Mouse (Mus musculus) gastrocnemius, adult 2 months (tissue): ENCODE measurements around the gene Cyyr1. TPM values are rescaled to one million over a fixed set of nuclear protein-coding genes. Genes with fewer than 3 reads are reported as not detected.
A peak's percentile ranks its signal among the peaks of the same experiment; 100 is the strongest.
"Not testable (repeated sequence)": the region's sequence is repeated elsewhere in the genome, so short reads cannot be mapped to it uniquely, and the experiment has no call there.

Experiments
- DNase-seq: peaks from one replicate; pipeline ENCODE4 v3.0.0; 2022
- H3K27ac ChIP-seq: fragments of 200-600 bp; 2 replicates; pipeline ENCODE4 v1.8.1; 2022; ENCODE audit warnings: mild to moderate bottlenecking
- H3K4me3 ChIP-seq: fragments of 200-600 bp; 2 replicates; pipeline ENCODE4 v1.8.1; 2022; ENCODE audit warnings: mild to moderate bottlenecking, moderate library complexity
- CTCF ChIP-seq: fragments of 200-600 bp; IDR thresholded peaks from 2 replicates; pipeline ENCODE4 v1.8.1; 2022; ENCODE audit warnings: antibody characterized with exemption, mild to moderate bottlenecking, moderate library complexity
- intact Hi-C: fragments of 180-260 bp; cut with DNase I; formaldehyde crosslinking; loops from one replicate; pipeline ENCODE4 v1.15.1; 2025
- long read RNA-seq, 2 experiments: library from polyadenylated mRNA; stranded (forward); transcript quantifications; one replicate each; pipeline ENCODE4 v2.0.0; 2021
- total RNA-seq, 2 experiments: library from RNA; stranded (reverse); gene quantifications; 2 replicates each; pipeline ENCODE4 v1.2.3; 2021

Gene Cyyr1
- total RNA-seq = 10 to 100 TPM; 10.2 to 15.4 TPM
- long read RNA-seq, experiment 1, full-length matches to known transcripts = 1 of 3 reads
- long read RNA-seq, experiment 1, partial matches to known transcripts = 0 of 3 reads
- long read RNA-seq, experiment 1, other reads (novel, unspliced or antisense) = 2 of 3 reads
- long read RNA-seq, experiment 2, full-length matches to known transcripts = 1 of 6 reads
- long read RNA-seq, experiment 2, partial matches to known transcripts = 2 of 6 reads
- long read RNA-seq, experiment 2, other reads (novel, unspliced or antisense) = 3 of 6 reads

GRCm38 (mm10) chr16:85553297-85553696 is at the start of gene Cyyr1:
TSS of gene Cyyr1 (minus strand) at chr16:85553397.
- intact Hi-C loops, DNase-seq, H3K4me3 ChIP-seq, H3K27ac ChIP-seq: not testable (repeated sequence)

- no peak overlapping the region for H3K4me3 ChIP-seq
- TF ChIP-seq CTCF = no peak
- no peak for DNase-seq
- no peak overlapping the region for H3K27ac ChIP-seq
- intact Hi-C loops = no loop called here
Measured at GRCm38 (mm10) chr16:85588844-85589243, 35.6 kb upstream of the Cyyr1 start.

GRCm38 (mm10) chr16:85587573-85588226 is 34.5 kb upstream of the Cyyr1 start:
- intact Hi-C loops = no loop called here
- Histone ChIP-seq H3K4me3 (no peak overlapping the region), H3K27ac (no peak overlapping the region)
- no peak for TF ChIP-seq CTCF
- DNase-seq = no peak

GRCm38 (mm10) chr16:85566474-85566873 is 13.3 kb upstream of the Cyyr1 start:
- H3K27ac ChIP-seq = peak overlapping the region; percentile 41; the same call in 1 of the 2 replicates
- intact Hi-C loops = no loop called here
- no peak for TF ChIP-seq CTCF
- DNase-seq = no peak
- H3K4me3 ChIP-seq = 0 out of 2 replicates have a peak overlapping the region, but pooled peaks have one; percentile 7

GRCm38 (mm10) chr16:85553838-85554237 is 641 bp upstream of the Cyyr1 start:
- TF ChIP-seq CTCF = no peak
- DNase-seq = no peak
- Histone ChIP-seq H3K27ac (no peak overlapping the region), H3K4me3 (no peak overlapping the region)
- intact Hi-C loops = no loop called here

- H3K4me3 ChIP-seq, H3K27ac ChIP-seq, intact Hi-C loops, DNase-seq: not testable (repeated sequence)
Measured at GRCm38 (mm10) chr16:85551976-85552375, 1.2 kb downstream of the Cyyr1 start.

- Histone ChIP-seq H3K27ac (peak overlapping the region; percentile 87), H3K4me3 (peak overlapping the region; percentile 76)
- intact Hi-C loops = no loop called here
- no peak for TF ChIP-seq CTCF
- DNase-seq = peak; percentile 46
Measured at GRCm38 (mm10) chr16:85549971-85550567, 3.1 kb downstream of the Cyyr1 start.

GRCm38 (mm10) chr16:85546519-85546918 is 6.7 kb downstream of the Cyyr1 start:
- H3K4me3 ChIP-seq = peak overlapping the region; percentile 76
- intact Hi-C loops = no loop called here
- peak overlapping the region; percentile 87 for H3K27ac ChIP-seq
- DNase-seq = no peak
- TF ChIP-seq CTCF = no peak

- TF ChIP-seq CTCF = no peak
- no peak for DNase-seq
- Histone ChIP-seq H3K27ac (peak overlapping the region; percentile 64), H3K4me3 (peak overlapping the region; percentile 39)
- intact Hi-C loops = no loop called here
Measured at GRCm38 (mm10) chr16:85541676-85542273, 11.4 kb downstream of the Cyyr1 start.

- no peak for TF ChIP-seq CTCF
- no peak for DNase-seq
- Histone ChIP-seq H3K27ac (peak overlapping the region; percentile 64), H3K4me3 (peak overlapping the region; percentile 17)
- intact Hi-C loops = no loop called here
Measured at GRCm38 (mm10) chr16:85541023-85541422, 12.2 kb downstream of the Cyyr1 start.

- intact Hi-C loops = no loop called here
- TF ChIP-seq CTCF = no peak
- no peak for DNase-seq
- peak overlapping the region; percentile 61 for H3K27ac ChIP-seq
- H3K4me3 ChIP-seq = no peak overlapping the region; the same call in 1 of the 2 replicates
Measured at GRCm38 (mm10) chr16:85538367-85538766, 14.8 kb downstream of the Cyyr1 start.

GRCm38 (mm10) chr16:85536075-85536474 is 17.1 kb downstream of the Cyyr1 start:
- TF ChIP-seq CTCF = no peak
- Histone ChIP-seq H3K27ac (no peak overlapping the region), H3K4me3 (no peak overlapping the region)
- DNase-seq = no peak
- intact Hi-C loops = no loop called here
